Mouse (Mus musculus) gastrocnemius, postnatal 4 days (tissue): ENCODE results near the gene Tmcc1. TPM values are rescaled to one million over a fixed set of nuclear protein-coding genes. Genes with fewer than 3 reads are reported as not detected.

ENCODE experiments used
- DNase-seq, 2 experiments: peaks; one replicate each; pipeline ENCODE4 v3.0.0; 2021 to 2022; ENCODE audit warnings: low spot score in 2 of 2, mixed read lengths in 2 of 2
- total RNA-seq, 2 experiments: library from RNA; stranded (reverse); gene quantifications; 2 replicates each; pipeline ENCODE4 v1.2.3; 2021

Gene Tmcc1
- total RNA-seq, 2 experiments from 2014 or later = 28.1 to 32.1 TPM

DNA sequence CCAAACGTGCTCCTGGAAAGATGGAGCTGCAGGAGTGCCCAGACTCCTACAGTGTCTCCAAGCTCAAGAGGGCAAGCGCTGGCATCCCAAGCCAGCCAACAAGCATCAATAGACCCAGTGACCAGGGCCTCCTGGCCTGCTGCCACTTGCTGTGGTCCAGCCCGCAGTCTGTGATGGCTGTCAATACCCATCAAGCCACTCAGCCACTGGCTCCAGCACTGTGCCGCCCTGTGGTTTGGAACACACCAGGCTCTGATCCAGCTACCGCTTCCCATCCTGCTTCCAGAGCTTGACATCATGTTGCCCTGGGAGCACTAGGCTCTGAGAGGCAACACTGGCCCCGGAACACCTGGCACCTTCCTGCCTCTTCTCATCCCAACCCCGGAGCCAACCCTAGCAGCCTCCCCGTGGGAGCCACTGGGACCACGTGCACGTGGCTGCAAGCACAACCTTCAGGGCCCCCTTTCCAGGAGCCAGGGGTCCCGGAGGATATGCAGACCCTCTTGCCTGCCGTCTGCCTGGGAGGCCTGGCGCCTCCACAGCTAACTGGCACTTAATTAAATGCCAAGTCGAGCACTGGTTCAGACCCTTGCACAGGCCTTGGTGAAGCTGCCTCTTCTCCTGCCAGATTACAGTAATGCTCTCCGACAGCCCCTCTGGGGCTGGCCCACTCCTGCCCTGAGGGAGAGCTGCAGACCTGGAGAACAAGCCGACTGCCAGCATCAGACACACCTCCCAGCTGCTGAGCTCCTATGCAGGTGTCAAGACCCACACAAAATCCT, 219.2 kb downstream of the Tmcc1 start:
- no peak for DNase-seq

DNA sequence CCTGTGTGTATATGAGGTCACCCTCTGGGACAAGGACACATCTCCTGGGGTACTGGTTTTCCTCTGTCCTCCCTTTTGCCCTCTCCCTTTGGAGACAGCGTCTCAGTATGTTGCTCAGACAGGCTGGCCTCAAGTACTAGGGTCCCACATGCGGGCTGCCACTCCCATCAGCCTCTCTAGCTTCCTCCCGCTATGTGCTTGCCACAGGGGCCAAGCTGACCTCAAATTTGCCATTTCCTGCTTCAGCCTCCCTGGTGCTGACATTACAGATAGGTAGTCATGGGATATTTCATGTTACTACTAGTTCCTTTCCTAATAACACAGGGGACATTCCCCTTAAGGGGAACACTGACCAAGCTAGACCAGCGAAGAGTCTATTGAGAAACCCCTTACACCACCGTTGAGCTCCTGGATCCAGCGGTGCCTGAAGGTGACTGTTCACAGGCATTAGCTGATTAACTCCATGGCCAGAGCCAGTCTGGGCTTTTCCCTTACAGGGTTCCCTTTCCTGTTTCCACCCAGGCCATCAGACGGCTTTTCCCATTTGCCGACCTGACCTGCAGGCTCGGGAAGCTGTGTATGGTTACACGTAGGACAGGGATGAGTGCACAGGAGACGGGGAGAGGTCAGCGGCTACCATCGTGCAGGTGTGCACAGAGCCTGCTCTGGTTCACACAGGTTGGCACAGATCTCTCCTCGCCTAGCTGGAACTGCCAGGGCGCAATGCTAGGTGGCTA, 220.0 kb downstream of the Tmcc1 start:
- no peak for DNase-seq

DNA sequence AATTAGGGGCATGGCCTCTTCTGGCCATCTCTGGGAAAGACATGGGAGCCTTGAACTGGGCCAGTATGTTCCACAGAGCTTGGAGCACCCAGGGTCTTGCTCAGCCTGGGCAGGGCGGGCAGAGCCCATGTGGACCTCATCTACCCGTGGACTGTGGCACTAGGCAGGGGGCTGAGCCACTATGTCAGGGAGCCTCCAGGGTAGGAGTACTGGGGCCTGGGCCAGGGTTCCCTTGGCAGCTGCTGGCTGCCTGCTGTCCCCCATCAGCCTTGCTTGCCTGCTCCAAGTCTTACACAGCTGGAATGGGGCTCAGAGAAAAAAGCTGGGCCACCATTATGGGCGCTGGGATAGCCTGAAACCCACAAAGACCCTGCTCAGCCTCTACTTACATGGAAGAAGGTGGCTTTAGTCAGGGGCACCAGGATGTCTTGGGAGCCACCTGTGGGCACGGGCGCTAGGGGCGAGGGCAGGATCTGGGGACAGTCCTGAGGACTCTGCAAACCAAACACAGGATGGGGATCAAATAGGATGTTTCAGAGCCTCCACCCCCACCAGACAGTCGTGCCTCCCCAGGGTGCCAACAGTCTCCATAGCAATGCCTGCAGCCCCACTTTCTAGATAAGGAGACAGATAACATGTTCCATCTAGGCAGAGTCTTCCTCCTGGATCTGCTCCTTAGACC, 221.1 kb downstream of the Tmcc1 start:
- DNase-seq = no peak

DNA sequence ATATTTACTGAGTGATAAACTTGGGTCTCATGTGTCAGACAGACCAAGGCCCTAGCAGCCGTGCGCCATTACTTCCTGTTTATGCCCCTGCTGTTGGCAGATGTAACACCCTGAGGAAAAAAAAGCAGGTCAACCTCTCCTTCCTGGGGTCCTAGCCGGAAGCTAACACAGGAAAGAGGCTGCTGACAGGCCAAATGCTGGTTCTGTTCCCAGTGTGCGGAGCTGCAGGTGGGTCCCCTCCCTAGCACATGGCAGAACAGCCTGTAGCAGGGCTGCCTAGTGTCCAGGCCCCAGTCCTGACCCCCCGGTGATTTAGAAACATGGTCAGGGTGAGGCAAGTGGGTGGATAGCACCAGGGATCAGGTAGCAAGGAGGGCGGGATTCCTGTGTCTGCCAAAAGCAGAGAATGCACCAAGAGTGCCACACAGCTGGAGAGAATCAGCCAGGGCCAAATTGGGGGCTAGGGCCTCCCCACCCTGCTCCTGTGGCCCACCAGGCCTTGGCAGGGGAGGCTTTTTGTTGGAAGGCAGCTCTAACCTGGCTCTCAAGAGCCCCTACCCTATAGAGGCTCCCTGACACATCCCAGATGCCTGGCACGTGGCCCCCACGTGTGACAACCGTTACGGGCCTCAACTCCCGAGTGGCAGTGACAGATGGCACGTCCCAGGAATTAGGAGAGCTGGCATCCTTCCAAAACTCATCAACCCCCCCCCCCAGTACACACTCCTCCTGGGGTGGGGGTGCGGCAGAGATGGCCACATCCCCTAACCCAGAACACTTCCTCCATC, 221.8 kb downstream of the Tmcc1 start:
- no peak for DNase-seq

DNA sequence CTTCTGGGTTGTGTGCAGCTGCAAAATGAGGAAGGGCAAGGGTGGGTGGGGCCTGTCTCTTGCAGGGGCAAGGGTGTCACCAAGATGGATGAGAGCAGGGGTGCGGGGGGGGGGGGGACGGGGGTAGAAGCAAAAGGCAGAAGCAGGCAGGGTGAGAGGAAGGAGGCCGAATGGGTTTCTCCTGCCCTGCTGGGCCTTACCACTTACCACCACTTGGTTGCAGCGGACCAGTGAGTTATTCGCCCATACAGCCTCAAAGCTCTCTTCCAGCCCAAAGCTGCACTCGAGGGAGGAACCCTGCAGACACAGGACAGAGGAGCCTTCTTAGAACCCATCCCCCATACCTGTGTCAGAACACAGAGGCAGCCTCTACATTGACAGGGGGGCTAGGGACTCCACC, 223.3 kb downstream of the Tmcc1 start:
- DNase-seq = no peak

DNA sequence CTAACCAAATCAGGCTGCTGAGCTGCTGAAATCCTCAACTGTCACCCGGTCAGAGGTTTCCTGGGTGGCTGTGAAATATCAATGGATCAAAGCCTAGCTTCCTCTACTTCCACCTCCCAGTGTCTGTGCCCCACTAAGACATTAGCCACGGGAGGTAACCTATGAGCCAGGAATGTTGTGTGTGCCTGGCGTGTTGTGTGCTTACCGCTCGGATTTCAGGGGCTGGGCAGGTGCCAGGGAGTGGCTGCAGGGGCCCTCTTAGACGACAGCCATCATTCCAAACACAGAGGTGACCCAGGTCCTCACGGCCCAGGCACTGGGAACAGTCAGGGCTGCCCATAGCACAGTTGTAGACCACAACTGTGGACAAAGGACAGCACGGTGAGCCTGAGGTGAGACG, 224.2 kb downstream of the Tmcc1 start:
- DNase-seq = no peak

DNA sequence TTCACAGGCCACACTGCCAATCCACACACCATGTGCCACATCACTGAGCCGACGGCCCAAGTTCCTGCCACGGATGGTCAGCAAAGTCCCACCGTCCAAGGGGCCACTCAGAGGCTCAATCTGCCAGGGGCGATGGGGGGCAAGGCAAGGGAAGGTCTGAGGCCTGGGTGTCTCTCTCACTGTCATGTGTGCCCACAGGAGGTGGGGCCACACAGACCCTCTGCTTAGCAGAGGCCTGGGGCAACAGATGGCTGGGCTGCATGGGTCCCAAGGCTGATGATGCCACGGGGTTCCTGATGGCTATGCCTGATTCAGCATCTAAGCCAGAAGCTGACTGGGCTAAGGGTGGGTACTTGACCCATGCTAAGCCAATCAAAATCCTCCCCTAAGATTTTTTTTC, 224.6 kb downstream of the Tmcc1 start:
- DNase-seq = no peak

Other genes starting within 250 kb of the Tmcc1 start
- gene H1foo, start 248.5 kb downstream of the Tmcc1 start, total RNA-seq = not detected
- gene Plxnd1, start 198.5 kb downstream of the Tmcc1 start, total RNA-seq = 100 to 1,000 TPM; 125 to 133 TPM
- gene Washc2, start 14.6 kb upstream of the Tmcc1 start, total RNA-seq = 10 to 100 TPM; 38.4 to 40.1 TPM
- gene Zfand4, start 70.7 kb upstream of the Tmcc1 start, total RNA-seq = 1 to 10 TPM; 3.9 to 4.7 TPM
- 10 to 100 TPM; 36.8 to 41.1 TPM for gene March8, start 144.5 kb upstream of the Tmcc1 start, total RNA-seq